Mouse (Mus musculus): ENCODE measurements at regions not wholly inside any gene's neighbourhood (a gene's known extent, or its start where the extent isn't known, plus 50 kb on each side); places are given as distances from the start of the nearest gene placed in this dataset.

DNA sequence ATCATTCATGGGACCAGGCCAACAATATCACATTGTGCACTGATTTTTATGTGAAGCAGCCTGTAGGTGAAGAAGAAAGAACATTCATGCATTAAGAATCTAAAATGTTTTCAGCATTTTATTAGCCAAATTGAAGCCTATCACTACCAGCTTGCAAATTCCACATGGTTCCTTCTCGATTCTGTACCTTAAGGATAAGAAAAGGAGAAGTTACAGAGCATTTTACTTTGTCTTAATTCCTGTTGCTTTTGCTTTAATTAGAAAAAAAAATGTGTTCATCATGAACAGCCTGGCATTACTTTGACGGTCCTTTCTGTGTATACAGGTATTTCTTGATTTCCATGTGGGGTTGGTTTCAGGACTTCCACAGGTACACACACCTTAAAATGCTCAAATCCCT lies 95.2 kb upstream of the Bmp2 start:
- no peak for TF ChIP-seq CTCF (IDR thresholded peaks at IDR 0.05; ENCODE audit: low read depth, low read length)
- no peak for TF ChIP-seq POLR2A (IDR thresholded peaks at IDR 0.05; ENCODE audit: extremely low read depth, insufficient read depth, low read length)
